Mouse (Mus musculus): ENCODE results near the gene Sertad3. TPM values are rescaled to one million over a fixed set of nuclear protein-coding genes. Genes with fewer than 3 reads are reported as not detected.

Gene Sertad3
- total and polyA plus RNA-seq, 3 experiments: 2.0 to 6.7 TPM; not detected in 1

DNA sequence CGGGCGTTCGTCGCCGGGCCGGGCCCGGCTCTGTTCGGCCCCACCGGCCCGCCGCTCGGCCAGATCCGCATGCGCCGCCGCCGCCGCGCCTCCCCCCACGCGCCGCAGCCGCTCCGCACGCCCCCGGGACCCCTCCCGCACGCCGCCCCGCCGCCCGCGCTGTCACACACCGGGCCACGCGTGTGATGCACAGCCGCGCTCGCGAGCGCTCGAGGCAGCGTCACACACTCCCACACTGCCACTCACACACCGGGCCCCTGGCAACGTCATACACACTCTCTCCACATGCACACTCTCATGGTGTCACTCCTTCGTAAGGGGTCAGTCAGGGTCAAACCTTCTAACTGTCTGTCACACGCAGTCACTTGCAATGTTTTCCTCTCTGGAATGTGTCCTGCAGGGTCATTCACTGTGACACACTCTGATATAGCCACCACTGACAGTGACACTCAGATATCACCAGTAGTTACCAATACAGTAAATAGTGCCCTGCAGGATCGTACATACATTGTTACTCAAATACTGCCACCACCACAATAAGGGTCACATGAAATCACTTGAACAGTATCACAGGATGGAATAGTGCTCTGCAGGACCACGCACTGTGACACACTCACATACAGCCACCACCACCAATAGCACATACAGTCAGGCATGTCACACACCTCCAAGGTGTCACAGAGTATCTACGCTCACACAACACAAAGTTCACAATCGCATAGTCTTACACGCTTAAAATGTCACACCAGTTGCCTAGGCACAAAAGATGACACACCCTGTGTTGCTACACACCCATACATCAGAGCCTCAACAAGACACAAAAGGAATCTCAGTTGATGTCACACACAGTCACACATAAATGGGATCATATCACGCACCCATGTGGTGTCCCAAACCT is 26.8 kb upstream of the Sertad3 start:
- Histone ChIP-seq H3K9ac (ENCODE audit: control insufficient read depth, low read depth, low read length, poor library complexity, severe bottlenecking) (peak overlapping the region; percentile 27; the same call in 1 of the 2 replicates), H3K36me3 (ENCODE audit: control insufficient read depth in 1 of 2, insufficient read depth in 2 of 2, low read length in 2 of 2) (peaks cover 0 to 19% of the 10 kb centered on the region in 2 experiments; a peak in 2 of 4 replicates), H3K27me3 (ENCODE audit: control insufficient read depth in 1 of 2, insufficient read depth in 2 of 2, low read length in 2 of 2) (peaks cover 2 to 4% of the 10 kb centered on the region in 2 experiments; a peak in 3 of 4 replicates), H3K27ac (ENCODE audit: control insufficient read depth, low read depth, low read length) (no peak overlapping the region), H3K4me1 (ENCODE audit: control insufficient read depth in 1 of 2, insufficient read depth in 2 of 2, low read length in 2 of 2) (peaks cover 4 to 23% of the 10 kb centered on the region in 2 experiments), H3K4me3 (ENCODE audit: control insufficient read depth in 1 of 2, insufficient read depth in 1 of 2, low read depth in 2 of 2, low read length in 2 of 2) (peak overlapping the region; percentile 52 to 70), H3K79me2 (ENCODE audit: control insufficient read depth, insufficient read depth, low read length, poor library complexity) (peaks cover 11% of the 10 kb centered on the region), H3K9me3 (replicated peaks; ENCODE audit: insufficient read depth, low read length) (no peaks in the 10 kb centered on the region)
- TF ChIP-seq EP300 (IDR thresholded peaks at IDR 0.05; ENCODE audit: low read depth in 1 of 2, low read length in 2 of 2): no peak
- TF ChIP-seq SIN3A (IDR thresholded peaks at IDR 0.05; ENCODE audit: low read length): 0 out of 2 replicates have a peak, but pooled peaks have one; percentile 28
- DNase-seq (ENCODE audit: low read depth, low spot score): peak; percentile 34

DNA sequence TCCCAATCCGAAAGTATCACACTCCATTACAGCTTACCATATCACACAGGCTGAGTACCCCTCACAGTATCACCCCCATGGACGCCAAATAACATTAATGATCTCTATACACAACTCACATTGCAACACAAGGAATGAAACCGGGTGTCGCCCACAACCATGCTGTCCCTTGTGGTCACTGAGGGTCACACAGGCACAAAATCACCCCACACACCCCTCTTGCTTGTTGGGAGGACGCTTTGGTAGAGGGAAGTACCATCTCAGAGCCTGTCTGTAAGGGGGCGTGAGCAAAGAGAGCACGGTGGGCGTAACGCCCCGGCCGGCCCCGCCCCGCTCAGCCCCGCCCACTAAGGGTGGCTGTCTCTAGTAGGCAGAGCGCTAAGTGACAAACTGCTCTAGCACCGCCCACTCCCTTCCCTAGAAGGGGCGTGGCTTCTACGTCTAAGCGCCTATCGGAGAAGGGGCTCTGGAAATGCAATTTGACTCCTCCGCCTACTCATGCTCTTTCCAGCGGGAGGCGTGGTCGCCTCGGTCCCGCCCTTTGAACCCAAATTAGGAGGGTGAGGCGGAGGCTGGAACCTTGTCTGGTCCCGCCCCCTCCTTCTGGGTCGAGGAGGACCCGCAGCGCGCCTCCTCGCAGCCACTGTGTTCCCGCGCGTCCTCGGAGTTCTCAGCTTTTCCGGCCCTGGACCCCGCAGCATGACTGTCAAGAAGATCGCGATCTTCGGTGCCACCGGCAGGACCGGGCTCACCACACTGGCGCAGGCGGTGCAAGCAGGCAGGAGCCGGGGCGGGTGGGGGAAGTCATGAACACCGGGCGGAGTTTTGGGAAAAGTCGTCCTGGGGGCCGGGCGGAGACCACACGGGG is 25.9 kb upstream of the Sertad3 start, which contains the start of the genes Sptbn4 and Blvrb:
Gene Sptbn4 (minus strand): TSS at position 268 of the 868 bp plus-strand sequence.
Gene Blvrb (plus strand): TSS at position 560 of the 868 bp plus-strand sequence.
- Histone ChIP-seq H3K36me3 (ENCODE audit: control insufficient read depth in 1 of 2, insufficient read depth in 2 of 2, low read length in 2 of 2) (peaks cover 0 to 22% of the 10 kb centered on the region in 2 experiments; a peak in 2 of 4 replicates), H3K9me3 (replicated peaks; ENCODE audit: insufficient read depth, low read length) (no peaks in the 10 kb centered on the region), H3K9ac (ENCODE audit: control insufficient read depth, low read depth, low read length, poor library complexity, severe bottlenecking) (peak within 1 kb of the TSS; percentile 78), H3K79me2 (ENCODE audit: control insufficient read depth, insufficient read depth, low read length, poor library complexity) (peaks cover 18% of the 10 kb centered on the region), H3K27me3 (ENCODE audit: control insufficient read depth in 1 of 2, insufficient read depth in 2 of 2, low read length in 2 of 2) (peaks cover 2 to 4% of the 10 kb centered on the region in 2 experiments; a peak in 3 of 4 replicates), H3K4me3 (ENCODE audit: control insufficient read depth in 1 of 2, insufficient read depth in 1 of 2, low read depth in 2 of 2, low read length in 2 of 2) (peak within 1 kb of the TSS; percentile 76 to 94), H3K4me1 (ENCODE audit: control insufficient read depth in 1 of 2, insufficient read depth in 2 of 2, low read length in 2 of 2) (peaks cover 4 to 23% of the 10 kb centered on the region in 2 experiments), H3K27ac (ENCODE audit: control insufficient read depth, low read depth, low read length) (peak within 1 kb of the TSS; percentile 97)
- TF ChIP-seq HCFC1 (IDR thresholded peaks at IDR 0.05; ENCODE audit: low read depth, low read length) (no peak; the same call in 1 of the 2 replicates), TCF12 (IDR thresholded peaks at IDR 0.05; ENCODE audit: low read depth, low read length) (peak; percentile 52), TBP (IDR thresholded peaks at IDR 0.05; ENCODE audit: low read depth, low read length) (no peak), E2F4 (IDR thresholded peaks at IDR 0.05; ENCODE audit: borderline replicate concordance, low read depth, low read length) (no peak; the same call in 1 of the 2 replicates), POLR2AphosphoS2 (IDR thresholded peaks at IDR 0.05; ENCODE audit: low read length) (peak; percentile 69; the same call in 1 of the 2 replicates), CTCF (IDR thresholded peaks at IDR 0.05 in 2 of 3, conservative IDR thresholded peaks at IDR 0.05 in 1 of 3; ENCODE audit: control insufficient read depth in 1 of 3, insufficient read depth in 1 of 3, low read depth in 2 of 3, low read length in 3 of 3, poor library complexity in 1 of 3, severe bottlenecking in 1 of 3) (peak in 1 of 3 experiments; percentile 14; a peak in 1 of 6 replicates), ZC3H11A (IDR thresholded peaks at IDR 0.05; ENCODE audit: low read depth, low read length) (no peak), NELFE (IDR thresholded peaks at IDR 0.05; ENCODE audit: low read depth, low read length) (peak; percentile 77), MXI1 (IDR thresholded peaks at IDR 0.05; ENCODE audit: low read depth, low read length) (peak; percentile 73), JUND (IDR thresholded peaks at IDR 0.05; ENCODE audit: low read depth, low read length) (no peak), POLR2A (IDR thresholded peaks at IDR 0.05; ENCODE audit: control insufficient read depth in 1 of 2, insufficient read depth in 1 of 2, low read depth in 1 of 2, low read length in 2 of 2, poor library complexity in 1 of 2) (peak; percentile 83 to 89), MAX (IDR thresholded peaks at IDR 0.05; ENCODE audit: low read length) (peak; percentile 70), SMC3 (IDR thresholded peaks at IDR 0.05; ENCODE audit: low read depth, low read length) (no peak), SIN3A (IDR thresholded peaks at IDR 0.05; ENCODE audit: low read length) (peak; percentile 39; the same call in 1 of the 2 replicates), TAL1 (IDR thresholded peaks at IDR 0.05; ENCODE audit: low read length) (no peak), ZMIZ1 (IDR thresholded peaks at IDR 0.05; ENCODE audit: low read depth, low read length) (peak; percentile 81; the same call in 1 of the 2 replicates), CHD1 (IDR thresholded peaks at IDR 0.05; ENCODE audit: low read depth, low read length) (no peak), MAZ (IDR thresholded peaks at IDR 0.05; ENCODE audit: low read depth, low read length) (peak; percentile 61; the same call in 1 of the 2 replicates), MYB (IDR thresholded peaks at IDR 0.05; ENCODE audit: low read depth, low read length) (no peak), NRF1 (IDR thresholded peaks at IDR 0.05; ENCODE audit: insufficient read depth, low read depth, low read length, poor library complexity, severe bottlenecking) (peak; percentile 35; the same call in 1 of the 2 replicates), USF1 (IDR thresholded peaks at IDR 0.05; ENCODE audit: low read depth, low read length) (peak; percentile 27), ETS1 (IDR thresholded peaks at IDR 0.05; ENCODE audit: low read depth, low read length) (peak; percentile 30; the same call in 1 of the 2 replicates)
- peak; percentile 100 for DNase-seq (ENCODE audit: low read depth, low spot score)
